Mouse (Mus musculus) bone marrow, adult 2 months (tissue): Measurements from ENCODE around the gene Speer4f2.

Experiments
- CTCF ChIP-seq: fragments of 200-500 bp; IDR thresholded peaks from 2 replicates; pipeline ENCODE4 v1.5.1; 2011; ENCODE audit warnings: low read length, control low read depth; ENCODE audit not compliant: control insufficient read depth, insufficient read depth
- POLR2A ChIP-seq: fragments of 200-500 bp; IDR thresholded peaks from 2 replicates; pipeline ENCODE4 v1.6.1; 2011; ENCODE audit warnings: low read depth, mild to moderate bottlenecking, control low read depth, low read length, borderline replicate concordance; ENCODE audit not compliant: control insufficient read depth

GRCm38 (mm10) chr5:17403584-17403983 is 30.6 kb downstream of the Speer4f2 start:
- TF ChIP-seq CTCF, result no peak
- TF ChIP-seq POLR2A, result no peak
